Mouse (Mus musculus): ENCODE data around the gene Zfp553. TPM values are rescaled to one million over a fixed set of nuclear protein-coding genes. Genes with fewer than 3 reads are reported as not detected.
A peak's percentile ranks its signal among the peaks of the same experiment; 100 is the strongest.

The Zfp553 gene
- polyA plus RNA-seq, 1 experiment from 2014 or later, result 73.5 TPM

DNA sequence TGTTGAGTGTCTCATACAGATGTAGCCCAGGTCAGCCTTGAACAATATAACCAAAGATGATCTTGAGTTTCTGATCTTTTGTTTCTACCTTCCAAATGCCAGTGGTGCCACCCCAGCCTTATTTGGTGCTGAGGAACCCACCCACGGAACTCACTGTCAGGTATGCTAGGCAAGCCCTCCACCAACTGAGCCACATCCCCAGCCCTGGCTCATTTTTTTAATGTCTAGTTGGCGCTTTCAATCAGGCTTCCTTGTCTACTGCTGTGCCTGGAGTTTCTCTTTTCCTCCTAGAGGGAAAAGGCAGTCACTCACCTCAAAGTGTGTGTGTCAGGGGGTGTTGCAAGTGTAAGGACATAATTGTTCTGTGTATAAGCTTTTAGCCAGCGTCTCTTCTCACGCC, 38.2 kb downstream of the Zfp553 start:
- no peak for DNase-seq (ENCODE audit: low spot score)
- H3K9me3 ChIP-seq, result peaks cover 14% of the 10 kb centered on the region; the same call in 1 of the 2 replicates
- no peaks in the 10 kb centered on the region for H3K27me3 ChIP-seq (replicated peaks; ENCODE audit: low read depth, poor library complexity, severe bottlenecking)
- peaks cover 20% of the 10 kb centered on the region for H3K4me1 ChIP-seq
- H3K27ac ChIP-seq (replicated peaks), result no peak overlapping the region
- H3K36me3 ChIP-seq (replicated peaks), result peaks cover 49% of the 10 kb centered on the region
- WGBS, result 96% methylated on average over 4 of the region's 4 CpGs
- H3K4me3 ChIP-seq, result no peak overlapping the region

DNA sequence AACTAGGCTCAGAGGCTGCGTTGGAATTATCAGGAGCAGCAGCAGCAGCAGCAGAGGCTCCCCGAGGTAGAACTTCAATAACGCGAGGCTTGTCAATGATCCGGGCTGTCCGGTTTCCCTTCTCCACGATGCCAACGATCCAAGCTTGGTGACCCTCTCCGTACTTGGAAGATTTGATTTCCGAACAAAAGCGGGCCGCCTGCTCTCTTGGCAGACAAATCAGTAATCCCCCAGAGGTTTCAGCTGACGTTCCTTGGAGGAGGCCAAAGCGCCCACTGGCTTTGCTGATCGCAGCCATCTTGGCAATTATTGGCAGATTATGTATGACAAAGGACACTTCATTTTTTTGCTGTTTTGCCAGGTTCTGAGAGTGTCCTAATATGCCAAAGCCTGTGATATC, 39.7 kb downstream of the Zfp553 start:
- Histone ChIP-seq H3K36me3 (replicated peaks) (peaks cover 49% of the 10 kb centered on the region), H3K4me3 (peak overlapping the region; percentile 95), H3K27me3 (replicated peaks; ENCODE audit: low read depth, poor library complexity, severe bottlenecking) (no peaks in the 10 kb centered on the region), H3K27ac (replicated peaks) (no peak overlapping the region), H3K4me1 (peaks cover 20% of the 10 kb centered on the region), H3K9me3 (peaks cover 14% of the 10 kb centered on the region; the same call in 1 of the 2 replicates)
- WGBS, result 97% methylated on average over 15 of the region's 15 CpGs
- DNase-seq (ENCODE audit: low spot score), result no peak

DNA sequence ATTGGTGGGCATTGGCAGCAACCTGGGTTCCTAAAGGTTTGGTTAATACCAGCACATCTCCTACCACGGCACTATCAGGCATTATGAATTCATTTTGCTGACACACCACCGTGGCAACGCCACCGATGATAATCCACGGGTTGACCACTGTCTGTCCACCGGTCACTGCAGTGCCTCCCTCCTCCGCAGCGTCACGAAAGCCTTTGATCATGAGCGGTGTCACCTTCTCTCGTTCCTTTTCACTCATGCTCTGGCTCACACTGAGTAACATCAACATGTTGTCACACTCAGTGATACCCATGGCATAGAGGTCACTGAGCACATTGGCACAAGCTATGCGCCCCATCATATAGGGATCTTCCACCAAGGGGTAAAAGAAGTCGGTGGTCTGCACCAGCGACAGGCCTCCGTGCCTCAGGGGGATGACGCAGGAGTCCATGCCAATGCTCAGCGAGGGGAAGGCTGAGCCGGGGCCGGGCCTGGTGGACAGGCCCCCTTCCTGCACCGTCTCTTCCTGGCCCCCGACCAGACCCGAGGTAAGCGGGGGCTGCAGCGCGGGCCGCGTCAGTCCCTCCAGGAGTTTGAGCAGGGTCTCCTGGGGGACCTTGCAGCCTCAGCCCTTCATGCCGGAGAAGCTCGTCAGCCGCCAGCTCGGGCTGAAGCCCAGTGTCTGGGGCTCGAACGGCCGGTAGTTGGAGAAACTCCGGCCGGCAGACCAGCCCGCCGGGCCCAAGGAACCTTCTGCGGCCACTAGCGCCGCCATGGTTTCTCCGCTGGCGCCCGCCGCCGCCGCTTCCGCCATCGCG, 40.5 kb downstream of the Zfp553 start:
- Histone ChIP-seq H3K4me3 (peak overlapping the region; percentile 95), H3K36me3 (replicated peaks) (peaks cover 47% of the 10 kb centered on the region), H3K4me1 (peaks cover 20% of the 10 kb centered on the region), H3K27me3 (replicated peaks; ENCODE audit: low read depth, poor library complexity, severe bottlenecking) (no peaks in the 10 kb centered on the region), H3K9me3 (peaks cover 13% of the 10 kb centered on the region; the same call in 1 of the 2 replicates), H3K27ac (replicated peaks) (peak overlapping the region; percentile 93)
- WGBS, result 19% methylated on average over 50 of the region's 50 CpGs
- no peak for DNase-seq (ENCODE audit: low spot score)

DNA sequence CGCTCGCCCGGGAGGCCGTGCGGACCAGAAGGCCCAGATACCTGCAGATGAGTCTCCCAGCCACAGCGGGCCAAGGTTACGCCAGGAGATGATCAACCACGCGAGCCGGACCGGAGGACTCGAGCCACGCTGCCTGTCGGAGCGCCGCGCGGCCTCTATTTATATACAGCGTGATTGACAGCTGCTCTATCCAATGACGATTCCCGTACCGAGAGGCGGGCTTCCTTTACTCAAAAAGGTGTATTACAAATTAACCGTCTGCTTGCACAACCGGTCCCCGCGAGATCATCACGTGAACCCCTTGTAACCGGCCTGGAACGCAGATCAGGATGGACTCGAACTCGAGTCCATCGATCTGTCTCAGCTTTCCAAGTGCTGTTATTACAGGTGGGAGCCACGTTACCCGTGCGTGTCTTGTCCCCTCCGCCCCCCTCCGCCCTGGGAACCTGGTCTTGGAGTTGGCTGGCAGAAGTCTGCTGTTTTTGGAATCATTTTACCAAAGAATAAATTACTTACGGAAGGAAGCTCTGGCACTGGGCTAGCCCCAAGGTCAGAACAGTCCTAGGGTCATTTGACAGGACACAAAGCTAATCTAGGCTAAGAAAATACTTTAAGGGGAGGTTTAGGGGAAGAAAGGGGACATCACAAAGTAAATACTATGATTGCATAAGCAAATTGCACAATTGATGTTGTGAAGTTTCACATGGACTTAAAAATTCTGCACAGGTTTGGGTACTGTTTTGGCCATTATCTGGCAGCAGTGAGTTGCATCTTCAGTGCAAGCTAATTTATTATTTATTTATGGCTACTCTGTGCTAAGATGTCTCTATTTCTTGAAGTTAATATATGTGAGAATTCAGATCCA, 41.3 kb downstream of the Zfp553 start, which contains the start of gene Sephs2:
Gene Sephs2 (minus strand): TSS at position 131 of the 865 bp plus-strand sequence.
- H3K4me1 ChIP-seq, result peaks cover 27% of the 10 kb centered on the region
- no peaks in the 10 kb centered on the region for H3K27me3 ChIP-seq (replicated peaks; ENCODE audit: low read depth, poor library complexity, severe bottlenecking)
- peak within 1 kb of the TSS; percentile 95 for H3K4me3 ChIP-seq
- DNase-seq (ENCODE audit: low spot score), result peak; percentile 92
- peak within 1 kb of the TSS; percentile 93 for H3K27ac ChIP-seq (replicated peaks)
- H3K36me3 ChIP-seq (replicated peaks), result peaks cover 39% of the 10 kb centered on the region
- peaks cover 7% of the 10 kb centered on the region; the same call in 1 of the 2 replicates for H3K9me3 ChIP-seq
- WGBS, result 3% methylated on average over 39 of the region's 39 CpGs

DNA sequence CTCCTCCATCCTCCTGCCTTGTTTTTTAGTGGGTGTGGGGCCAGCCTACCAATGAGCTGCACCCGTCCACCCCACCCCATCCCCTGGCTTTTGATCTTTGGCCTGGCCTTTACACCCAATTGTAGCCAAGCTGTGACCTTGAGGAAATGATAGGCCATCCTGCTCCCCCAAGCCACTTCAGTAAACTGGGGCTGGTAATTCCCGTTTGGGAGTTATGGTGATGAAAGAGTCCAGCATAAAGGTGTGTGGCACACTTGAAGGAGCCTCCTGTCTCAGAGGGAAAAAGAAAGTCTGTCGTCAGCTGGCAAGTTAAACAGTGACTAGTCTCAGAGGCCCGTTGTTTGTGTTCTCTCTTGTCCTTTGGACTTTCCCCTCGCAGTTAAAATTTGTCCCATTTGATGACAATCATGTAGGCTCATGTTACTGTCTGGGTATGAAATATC, 43.7 kb downstream of the Zfp553 start:
- no peak overlapping the region for H3K27ac ChIP-seq (replicated peaks)
- H3K4me3 ChIP-seq, result no peak overlapping the region
- WGBS, result 65% methylated on average over 5 of the region's 5 CpGs
- DNase-seq (ENCODE audit: low spot score), result no peak
- H3K36me3 ChIP-seq (replicated peaks), result peaks cover 15% of the 10 kb centered on the region
- H3K4me1 ChIP-seq, result peaks cover 27% of the 10 kb centered on the region
- H3K9me3 ChIP-seq, result peaks cover 7% of the 10 kb centered on the region; the same call in 1 of the 2 replicates
- H3K27me3 ChIP-seq (replicated peaks; ENCODE audit: low read depth, poor library complexity, severe bottlenecking), result no peaks in the 10 kb centered on the region

DNA sequence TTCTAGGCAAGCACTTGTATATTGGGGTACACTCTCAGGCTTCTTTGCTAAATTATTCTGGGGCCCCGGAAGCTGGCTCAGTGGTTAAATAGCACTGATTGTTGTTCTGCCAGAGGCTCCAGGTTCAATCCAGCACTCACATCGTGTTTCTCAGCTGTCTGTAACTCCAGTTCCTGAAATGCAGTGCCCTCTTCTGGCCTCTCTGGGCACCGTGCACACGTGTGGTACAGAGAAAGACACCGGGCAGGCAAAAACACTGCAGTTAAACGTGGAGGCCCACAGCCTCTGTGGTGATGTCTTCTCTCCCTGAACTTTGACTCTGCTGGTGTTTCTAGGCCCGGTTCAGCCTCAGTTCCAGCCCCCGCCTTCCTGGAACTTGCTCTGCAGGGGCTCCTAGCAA, 45.5 kb downstream of the Zfp553 start:
- Histone ChIP-seq H3K27me3 (replicated peaks; ENCODE audit: low read depth, poor library complexity, severe bottlenecking) (no peaks in the 10 kb centered on the region), H3K27ac (replicated peaks) (peak overlapping the region; percentile 40; the same call in 1 of the 2 replicates), H3K4me3 (no peak overlapping the region), H3K4me1 (peaks cover 17% of the 10 kb centered on the region), H3K9me3 (no peaks in the 10 kb centered on the region), H3K36me3 (replicated peaks) (no peaks in the 10 kb centered on the region)
- DNase-seq (ENCODE audit: low spot score), result peak; percentile 54
- 23% methylated on average over 8 of the region's 8 CpGs for WGBS

DNA sequence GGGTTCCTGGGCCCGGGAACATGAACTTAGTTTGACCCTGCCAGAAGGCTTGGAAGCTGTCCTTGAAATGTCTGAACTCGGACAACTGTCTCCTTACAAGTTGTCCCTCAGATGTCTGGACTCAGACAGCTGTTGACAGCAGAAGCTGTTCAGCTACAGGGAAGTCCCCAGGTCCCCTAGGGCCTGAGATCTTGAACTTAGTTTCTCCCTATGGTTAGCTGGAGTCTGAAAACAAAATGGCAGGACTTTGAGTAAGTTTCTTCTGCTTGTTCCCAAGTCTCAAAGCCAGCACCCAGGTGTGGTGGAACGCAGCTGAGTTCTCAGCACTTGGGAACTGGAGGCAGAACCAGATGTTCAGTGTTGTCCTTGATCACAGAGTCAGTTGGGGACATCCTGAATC, 47.2 kb downstream of the Zfp553 start:
- Histone ChIP-seq H3K9me3 (no peaks in the 10 kb centered on the region), H3K36me3 (replicated peaks) (no peaks in the 10 kb centered on the region), H3K27ac (replicated peaks) (no peak overlapping the region), H3K27me3 (replicated peaks; ENCODE audit: low read depth, poor library complexity, severe bottlenecking) (no peaks in the 10 kb centered on the region), H3K4me3 (no peak overlapping the region), H3K4me1 (peaks cover 8% of the 10 kb centered on the region; the same call in 1 of the 2 replicates)
- 74% methylated on average over 3 of the region's 3 CpGs for WGBS
- DNase-seq (ENCODE audit: low spot score), result no peak

DNA sequence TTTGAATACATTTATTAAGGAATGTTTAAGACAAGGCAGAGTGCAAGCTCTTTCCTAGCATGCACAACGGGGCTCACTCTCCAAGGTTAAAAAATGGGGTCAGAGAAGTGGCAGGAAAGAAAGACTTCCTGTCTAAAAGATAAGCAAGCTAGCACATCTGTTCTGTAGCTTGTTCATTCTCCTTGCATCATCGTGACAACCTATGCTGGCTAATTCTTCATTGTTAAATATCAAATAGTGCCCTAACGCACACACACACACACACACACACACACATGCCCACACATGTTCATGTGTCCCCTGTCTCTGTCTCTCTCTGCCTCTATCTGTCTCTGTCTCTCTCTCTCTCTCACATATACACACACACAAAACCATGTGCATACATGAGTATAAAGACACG, 48.3 kb downstream of the Zfp553 start:
- Histone ChIP-seq H3K27me3 (replicated peaks; ENCODE audit: low read depth, poor library complexity, severe bottlenecking) (no peaks in the 10 kb centered on the region), H3K4me3 (no peak overlapping the region), H3K36me3 (replicated peaks) (no peaks in the 10 kb centered on the region), H3K27ac (replicated peaks) (no peak overlapping the region), H3K9me3 (no peaks in the 10 kb centered on the region), H3K4me1 (peaks cover 8% of the 10 kb centered on the region; the same call in 1 of the 2 replicates)
- 76% methylated on average over 4 of the region's 4 CpGs for WGBS
- no peak for DNase-seq (ENCODE audit: low spot score)

DNA sequence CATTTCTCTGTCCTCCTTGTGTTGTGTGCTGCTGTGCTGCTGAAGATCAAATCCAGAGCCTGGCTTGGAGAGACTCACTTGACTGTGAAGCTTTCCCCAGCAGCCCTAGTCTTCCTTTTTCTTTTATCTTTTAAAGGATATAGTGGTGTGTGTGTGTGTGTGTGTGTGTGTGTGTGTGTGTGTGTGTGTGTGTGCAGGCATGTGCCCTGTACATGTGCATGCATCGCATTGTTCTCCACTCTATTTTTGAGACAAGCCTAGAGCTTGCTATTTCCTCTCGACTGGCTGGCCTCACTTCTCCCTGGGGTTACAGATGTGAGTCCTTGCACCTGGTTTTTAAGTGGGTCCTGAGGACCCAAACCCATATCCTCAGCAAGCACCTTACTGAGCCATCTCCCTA, 49.3 kb downstream of the Zfp553 start:
- H3K4me3 ChIP-seq, result no peak overlapping the region
- no peak for DNase-seq (ENCODE audit: low spot score)
- peaks cover 2% of the 10 kb centered on the region; the same call in 1 of the 2 replicates for H3K9me3 ChIP-seq
- 90% methylated on average over 2 of the region's 2 CpGs for WGBS
- H3K27ac ChIP-seq (replicated peaks), result no peak overlapping the region
- H3K27me3 ChIP-seq (replicated peaks; ENCODE audit: low read depth, poor library complexity, severe bottlenecking), result no peaks in the 10 kb centered on the region
- peaks cover 8% of the 10 kb centered on the region; the same call in 1 of the 2 replicates for H3K4me1 ChIP-seq
- H3K36me3 ChIP-seq (replicated peaks), result no peaks in the 10 kb centered on the region

DNA sequence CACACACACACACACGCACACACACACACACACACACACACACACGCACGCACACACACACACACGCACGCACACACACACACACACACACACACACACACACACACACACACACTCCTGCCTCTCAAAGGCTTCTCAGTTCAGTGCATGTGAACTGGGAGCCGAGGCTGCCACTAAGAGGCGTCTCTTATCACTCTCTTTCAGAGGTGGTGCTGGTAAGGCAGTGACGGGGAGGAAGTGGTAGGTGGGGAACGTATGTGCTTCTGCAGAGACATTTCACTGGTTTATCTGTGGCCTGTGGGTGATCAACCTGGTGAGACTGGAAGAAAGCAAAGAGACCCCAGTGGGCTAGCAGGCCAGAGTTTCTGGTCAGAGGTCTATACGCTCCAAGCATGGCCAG, 52.3 kb downstream of the Zfp553 start:
- H3K36me3 ChIP-seq (replicated peaks), result no peaks in the 10 kb centered on the region
- peaks cover 15% of the 10 kb centered on the region for H3K9me3 ChIP-seq
- H3K4me1 ChIP-seq, result 0 out of 2 replicates have a peak, but pooled peaks cover 3% of the 10 kb centered on the region
- WGBS, result 64% methylated on average over 10 of the region's 10 CpGs
- H3K4me3 ChIP-seq, result no peak overlapping the region
- no peak for DNase-seq (ENCODE audit: low spot score)
- H3K27me3 ChIP-seq (replicated peaks; ENCODE audit: low read depth, poor library complexity, severe bottlenecking), result no peaks in the 10 kb centered on the region
- H3K27ac ChIP-seq (replicated peaks), result no peak overlapping the region

Measured in embryonic facial prominence, embryonic 10.5 days (tissue).